Mouse (Mus musculus) adrenal gland, adult 8-10 months (tissue): ENCODE measurements around the gene Bhlhe40. TPM values are rescaled to one million over a fixed set of nuclear protein-coding genes. Genes with fewer than 3 reads are reported as not detected.

Experiments used
- total RNA-seq, 4 experiments: library from RNA; stranded (reverse); gene quantifications; 2 replicates each; pipeline ENCODE4 v1.2.4; 2022

Bhlhe40 gene
- total RNA-seq, 4 experiments from 2014 or later: 51.3 to 72.1 (median 68.6) TPM

Other genes starting within 250 kb of the Bhlhe40 start
- 100 to 1,000 TPM in 2 of 4 experiments, 10 to 100 TPM in 2; 96.7 to 128 (median 110) TPM for gene Arl8b, start 122.5 kb downstream of the Bhlhe40 start, total RNA-seq
- gene Edem1, start 168.0 kb downstream of the Bhlhe40 start, total RNA-seq: 10 to 100 TPM; 47.9 to 57.0 (median 51.4) TPM